Mouse (Mus musculus): ENCODE results near the gene Cntnap2.
"Not testable (repeated sequence)": the region's sequence is repeated elsewhere in the genome, so short reads cannot be mapped to it uniquely, and the experiment has no call there.

The Cntnap2 gene

GRCm38 (mm10) chr6:46361091-46361490 is 1301.9 kb downstream of the Cntnap2 start:
- DNase-seq, result no peak

GRCm38 (mm10) chr6:46362156-46362555 is 1303.0 kb downstream of the Cntnap2 start:
- no peak for DNase-seq

GRCm38 (mm10) chr6:46398725-46399589 is 1339.8 kb downstream of the Cntnap2 start:
- no peak for DNase-seq

GRCm38 (mm10) chr6:46414154-46414553 is 1355.0 kb downstream of the Cntnap2 start:
- DNase-seq, result no peak

GRCm38 (mm10) chr6:46414562-46414961 is 1355.4 kb downstream of the Cntnap2 start:
- DNase-seq, result no peak

GRCm38 (mm10) chr6:46419827-46420226 is 1360.7 kb downstream of the Cntnap2 start:
- DNase-seq, result no peak

GRCm38 (mm10) chr6:46420349-46420748 is 1361.2 kb downstream of the Cntnap2 start:
- DNase-seq, result no peak

- no peak for DNase-seq
Measured at GRCm38 (mm10) chr6:46428231-46428630, 1369.1 kb downstream of the Cntnap2 start.

- no peak for DNase-seq
Measured at GRCm38 (mm10) chr6:46450917-46451638, 1391.9 kb downstream of the Cntnap2 start.

- no peak for DNase-seq
Measured at GRCm38 (mm10) chr6:46472683-46473082, 1413.5 kb downstream of the Cntnap2 start.

GRCm38 (mm10) chr6:46484392-46484791 is 1425.2 kb downstream of the Cntnap2 start:
- no peak for DNase-seq

GRCm38 (mm10) chr6:46502786-46503185 is 1443.6 kb downstream of the Cntnap2 start:
- DNase-seq, result no peak

GRCm38 (mm10) chr6:46512841-46513240 is 1453.7 kb downstream of the Cntnap2 start:
- DNase-seq, result no peak

GRCm38 (mm10) chr6:46537586-46537985 is 1478.4 kb downstream of the Cntnap2 start:
- not testable (repeated sequence) for DNase-seq

- DNase-seq, result no peak
Measured at GRCm38 (mm10) chr6:46563470-46563869, 1504.3 kb downstream of the Cntnap2 start.

GRCm38 (mm10) chr6:46575055-46575454 is 1515.9 kb downstream of the Cntnap2 start:
- DNase-seq, result no peak

- DNase-seq, result no peak
Measured at GRCm38 (mm10) chr6:46612365-46612764, 1553.2 kb downstream of the Cntnap2 start.

- DNase-seq, result no peak
Measured at GRCm38 (mm10) chr6:46612872-46613271, 1553.7 kb downstream of the Cntnap2 start.

GRCm38 (mm10) chr6:46669018-46669417 is 1609.9 kb downstream of the Cntnap2 start:
- no peak for DNase-seq

GRCm38 (mm10) chr6:46675081-46675480 is 1615.9 kb downstream of the Cntnap2 start:
- DNase-seq, result no peak

- DNase-seq, result no peak
Measured at GRCm38 (mm10) chr6:46675621-46676020, 1616.5 kb downstream of the Cntnap2 start.

- DNase-seq, result no peak
Measured at GRCm38 (mm10) chr6:46696187-46696586, 1637.0 kb downstream of the Cntnap2 start.

GRCm38 (mm10) chr6:46699343-46699742 is 1640.2 kb downstream of the Cntnap2 start:
- DNase-seq, result no peak
